Mouse (Mus musculus): ENCODE results near the gene Dll4. TPM values are rescaled to one million over a fixed set of nuclear protein-coding genes. Genes with fewer than 3 reads are reported as not detected.

The Dll4 gene
- total and polyA plus RNA-seq, 2 experiments from 2014 or later, result 6.2 to 6.6 TPM

DNA sequence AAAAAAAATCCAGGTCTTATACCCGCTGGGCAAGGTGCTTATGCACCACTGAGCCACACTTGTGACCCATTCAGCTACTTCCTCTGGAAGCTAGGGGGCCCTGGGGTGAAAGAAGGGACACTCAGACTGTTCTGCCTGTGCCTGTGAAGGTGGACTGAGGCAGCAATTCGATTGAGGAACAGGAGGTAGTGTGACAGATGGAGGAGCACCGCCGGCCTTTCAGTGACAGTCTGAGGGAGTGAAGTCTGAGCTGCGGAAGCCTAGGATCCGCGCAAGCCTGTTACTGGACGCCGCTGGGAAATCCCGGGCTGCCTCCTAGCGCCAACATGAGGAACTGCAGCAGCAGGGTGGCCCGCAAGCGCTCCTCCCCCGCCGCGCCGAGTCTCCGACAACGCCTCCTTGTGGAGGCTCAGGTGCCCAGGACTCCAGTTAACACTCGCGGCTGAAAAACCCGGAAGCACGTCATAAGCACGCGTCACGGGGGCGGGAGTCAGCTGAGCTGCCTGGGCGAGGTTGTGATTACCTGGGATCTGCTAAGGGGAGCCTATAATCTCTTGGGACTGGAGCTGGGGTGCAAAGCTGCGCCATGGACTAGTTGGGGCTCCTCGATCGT, 37.2 kb upstream of the Dll4 start, which contains the start of gene Vps18:
Gene Vps18, plus strand, starts transcription at position 471 of the 613 bp plus-strand sequence.
- Histone ChIP-seq H3K9ac (replicated peaks; ENCODE audit: low read depth, low read length) (peak within 1 kb of the TSS; percentile 78), H3K4me2 (ENCODE audit: low read depth, low read length) (peak within 1 kb of the TSS; percentile 90), H3K27ac (ENCODE audit: low read depth) (peak within 1 kb of the TSS; percentile 58), H3K4me3 (ENCODE audit: low read depth, low read length) (peak within 1 kb of the TSS; percentile 68), H3K4me1 (ENCODE audit: control insufficient read depth, insufficient read depth) (peaks cover 7% of the 10 kb centered on the region; the same call in 1 of the 2 replicates), H3K9me3 (replicated peaks; ENCODE audit: control insufficient read depth, low read length) (no peaks in the 10 kb centered on the region), H3K36me3 (replicated peaks; ENCODE audit: control insufficient read depth, insufficient read depth, low read length) (peaks cover 32% of the 10 kb centered on the region), H3K27me3 (ENCODE audit: control insufficient read depth, insufficient read depth, low read length) (no peaks in the 10 kb centered on the region)
- ATAC-seq (ENCODE audit: insufficient read depth, low read depth), result peak; percentile 98
- TF ChIP-seq EP300 (IDR thresholded peaks at IDR 0.05; ENCODE audit: low read depth) (peak; percentile 70; the same call in 1 of the 2 replicates), CTCF (IDR thresholded peaks at IDR 0.05; ENCODE audit: low read depth) (peak; percentile 100)
- DNase-seq (ENCODE audit: low spot score), result peak; percentile 95
- WGBS, result 1% methylated on average over 31 of the region's 31 CpGs

DNA sequence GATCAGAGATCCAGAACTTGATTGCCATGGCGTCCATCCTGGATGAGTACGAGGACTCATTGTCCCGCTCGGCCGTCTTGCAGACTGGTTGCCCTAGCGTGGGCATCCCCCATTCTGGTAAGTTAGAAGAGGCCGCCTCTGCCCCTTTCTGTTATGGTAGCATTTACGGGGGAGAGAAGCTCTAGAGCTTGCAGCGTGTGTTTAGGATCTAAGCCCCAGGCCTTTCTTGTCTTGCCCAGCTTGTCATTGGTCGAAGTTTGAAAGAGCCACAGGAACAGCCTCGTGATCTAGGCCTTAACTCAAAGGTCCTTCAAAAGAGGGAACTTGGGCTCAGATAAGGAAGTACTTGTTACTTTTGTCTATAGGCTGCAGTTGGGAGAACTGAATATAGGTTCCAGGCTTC, 36.6 kb upstream of the Dll4 start:
- peaks cover 38% of the 10 kb centered on the region for H3K36me3 ChIP-seq (replicated peaks; ENCODE audit: control insufficient read depth, insufficient read depth, low read length)
- peaks cover 7% of the 10 kb centered on the region; the same call in 1 of the 2 replicates for H3K4me1 ChIP-seq (ENCODE audit: control insufficient read depth, insufficient read depth)
- no peaks in the 10 kb centered on the region for H3K9me3 ChIP-seq (replicated peaks; ENCODE audit: control insufficient read depth, low read length)
- H3K4me2 ChIP-seq (ENCODE audit: low read depth, low read length), result peak overlapping the region; percentile 90
- peak overlapping the region; percentile 78 for H3K9ac ChIP-seq (replicated peaks; ENCODE audit: low read depth, low read length)
- no peak for DNase-seq (ENCODE audit: low spot score)
- peak overlapping the region; percentile 68 for H3K4me3 ChIP-seq (ENCODE audit: low read depth, low read length)
- 1% methylated on average over 11 of the region's 11 CpGs for WGBS
- TF ChIP-seq CTCF (IDR thresholded peaks at IDR 0.05; ENCODE audit: low read depth) (no peak), EP300 (IDR thresholded peaks at IDR 0.05; ENCODE audit: low read depth) (no peak)
- ATAC-seq (ENCODE audit: insufficient read depth, low read depth), result peak; percentile 18; the same call in 1 of the 2 replicates
- H3K27ac ChIP-seq (ENCODE audit: low read depth), result peak overlapping the region; percentile 58
- no peaks in the 10 kb centered on the region for H3K27me3 ChIP-seq (ENCODE audit: control insufficient read depth, insufficient read depth, low read length)

DNA sequence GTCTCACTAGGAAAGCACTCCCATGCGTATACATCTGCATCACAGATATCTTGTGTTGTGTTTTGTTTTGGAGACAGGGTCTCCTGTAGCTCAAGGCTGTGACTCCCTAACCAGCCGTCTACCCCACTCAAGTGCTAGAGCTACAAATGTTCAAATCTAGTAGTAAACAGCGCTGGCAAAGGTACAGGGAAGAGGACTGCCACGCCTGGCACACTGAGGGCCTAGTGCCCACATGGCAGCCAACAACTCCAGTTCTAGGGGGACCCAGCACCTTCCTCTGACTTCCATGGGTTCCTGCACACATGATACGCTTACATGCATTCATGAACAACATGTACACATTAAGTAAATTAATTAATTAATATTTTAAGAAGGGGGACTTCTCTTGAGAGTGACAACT, 33.3 kb upstream of the Dll4 start:
- no peak overlapping the region for H3K27ac ChIP-seq (ENCODE audit: low read depth)
- peaks cover 62% of the 10 kb centered on the region for H3K36me3 ChIP-seq (replicated peaks; ENCODE audit: control insufficient read depth, insufficient read depth, low read length)
- H3K27me3 ChIP-seq (ENCODE audit: control insufficient read depth, insufficient read depth, low read length), result no peaks in the 10 kb centered on the region
- no peaks in the 10 kb centered on the region for H3K9me3 ChIP-seq (replicated peaks; ENCODE audit: control insufficient read depth, low read length)
- TF ChIP-seq EP300 (IDR thresholded peaks at IDR 0.05; ENCODE audit: low read depth), result no peak
- TF ChIP-seq CTCF (IDR thresholded peaks at IDR 0.05; ENCODE audit: low read depth), result no peak
- peaks cover 7% of the 10 kb centered on the region; the same call in 1 of the 2 replicates for H3K4me1 ChIP-seq (ENCODE audit: control insufficient read depth, insufficient read depth)
- H3K9ac ChIP-seq (replicated peaks; ENCODE audit: low read depth, low read length), result no peak overlapping the region
- DNase-seq (ENCODE audit: low spot score) (no peak), ATAC-seq (ENCODE audit: insufficient read depth, low read depth) (no peak)
- 89% methylated on average over 5 of the region's 5 CpGs for WGBS
- no peak overlapping the region for H3K4me3 ChIP-seq (ENCODE audit: low read depth, low read length)
- no peak overlapping the region for H3K4me2 ChIP-seq (ENCODE audit: low read depth, low read length)

DNA sequence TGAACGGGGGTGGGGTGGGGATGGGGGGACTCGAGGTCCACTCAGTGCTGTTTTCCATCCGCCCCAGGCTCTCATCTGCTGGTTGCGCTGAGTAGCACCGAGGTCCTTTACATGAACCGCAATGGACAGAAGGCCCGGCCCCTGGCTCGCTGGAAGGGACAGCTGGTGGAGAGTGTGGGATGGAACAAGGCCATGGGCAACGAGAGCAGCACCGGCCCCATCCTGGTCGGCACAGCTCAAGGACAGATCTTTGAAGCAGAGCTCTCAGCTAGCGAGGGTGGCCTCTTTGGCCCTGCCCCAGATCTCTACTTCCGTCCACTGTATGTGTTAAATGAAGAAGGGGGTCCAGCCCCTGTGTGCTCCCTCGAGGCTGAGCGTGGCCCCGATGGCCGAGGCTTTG, 32.7 kb upstream of the Dll4 start:
- Histone ChIP-seq H3K4me3 (ENCODE audit: low read depth, low read length) (no peak overlapping the region), H3K9ac (replicated peaks; ENCODE audit: low read depth, low read length) (no peak overlapping the region), H3K27me3 (ENCODE audit: control insufficient read depth, insufficient read depth, low read length) (no peaks in the 10 kb centered on the region), H3K4me1 (ENCODE audit: control insufficient read depth, insufficient read depth) (peaks cover 7% of the 10 kb centered on the region; the same call in 1 of the 2 replicates), H3K27ac (ENCODE audit: low read depth) (no peak overlapping the region), H3K4me2 (ENCODE audit: low read depth, low read length) (no peak overlapping the region), H3K9me3 (replicated peaks; ENCODE audit: control insufficient read depth, low read length) (no peaks in the 10 kb centered on the region), H3K36me3 (replicated peaks; ENCODE audit: control insufficient read depth, insufficient read depth, low read length) (peaks cover 68% of the 10 kb centered on the region)
- TF ChIP-seq EP300 (IDR thresholded peaks at IDR 0.05; ENCODE audit: low read depth) (no peak), CTCF (IDR thresholded peaks at IDR 0.05; ENCODE audit: low read depth) (no peak)
- 91% methylated on average over 17 of the region's 17 CpGs for WGBS
- ATAC-seq (ENCODE audit: insufficient read depth, low read depth) (no peak), DNase-seq (ENCODE audit: low spot score) (no peak)

DNA sequence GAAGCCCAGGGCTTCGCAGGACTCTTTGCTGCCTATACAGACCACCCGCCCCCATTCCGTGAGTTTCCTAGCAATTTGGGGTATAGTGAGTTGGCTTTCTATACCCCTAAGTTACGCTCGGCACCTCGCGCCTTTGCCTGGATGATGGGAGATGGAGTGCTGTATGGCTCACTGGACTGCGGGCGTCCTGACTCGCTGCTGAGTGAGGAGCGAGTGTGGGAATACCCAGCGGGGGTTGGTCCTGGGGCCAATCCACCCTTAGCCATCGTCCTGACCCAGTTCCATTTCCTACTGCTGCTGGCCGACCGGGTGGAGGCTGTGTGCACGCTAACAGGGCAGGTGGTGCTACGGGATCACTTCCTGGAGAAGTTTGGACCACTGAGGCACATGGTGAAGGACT, 32.3 kb upstream of the Dll4 start:
- DNase-seq (ENCODE audit: low spot score) (no peak), ATAC-seq (ENCODE audit: insufficient read depth, low read depth) (no peak)
- Histone ChIP-seq H3K4me3 (ENCODE audit: low read depth, low read length) (no peak overlapping the region), H3K9ac (replicated peaks; ENCODE audit: low read depth, low read length) (no peak overlapping the region), H3K27ac (ENCODE audit: low read depth) (no peak overlapping the region), H3K4me1 (ENCODE audit: control insufficient read depth, insufficient read depth) (peaks cover 7% of the 10 kb centered on the region; the same call in 1 of the 2 replicates), H3K36me3 (replicated peaks; ENCODE audit: control insufficient read depth, insufficient read depth, low read length) (peaks cover 72% of the 10 kb centered on the region), H3K27me3 (ENCODE audit: control insufficient read depth, insufficient read depth, low read length) (no peaks in the 10 kb centered on the region), H3K9me3 (replicated peaks; ENCODE audit: control insufficient read depth, low read length) (no peaks in the 10 kb centered on the region), H3K4me2 (ENCODE audit: low read depth, low read length) (no peak overlapping the region)
- WGBS, result 90% methylated on average over 17 of the region's 17 CpGs
- no peak for TF ChIP-seq EP300 (IDR thresholded peaks at IDR 0.05; ENCODE audit: low read depth)
- no peak for TF ChIP-seq CTCF (IDR thresholded peaks at IDR 0.05; ENCODE audit: low read depth)
